In the genomic region with DNA sequence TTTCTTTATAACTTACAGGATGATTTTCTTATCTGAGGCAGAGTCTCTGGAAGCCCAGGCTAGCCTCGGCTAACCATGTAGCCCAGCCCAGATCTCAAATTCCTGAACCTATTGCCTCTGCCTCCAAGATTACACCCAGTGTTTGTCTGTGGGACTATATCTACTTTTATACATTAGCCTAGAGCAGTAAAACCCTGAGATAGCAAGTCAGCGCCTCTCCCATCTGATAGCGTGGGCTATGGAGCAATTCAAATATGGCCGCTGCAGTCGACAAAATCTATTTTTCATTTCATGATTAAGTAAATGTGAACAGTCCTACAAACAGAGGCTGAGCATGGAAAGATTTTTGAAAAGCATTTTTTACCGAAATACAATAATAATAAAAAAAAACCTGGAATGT, we compare ENCODE assay signal across 27 mouse cellular contexts. TPM values are rescaled to one million over a fixed set of nuclear protein-coding genes. Genes with fewer than 3 reads are reported as not detected.
"Had no signal": no experiment of that assay in that cellular context is flagged by ENCODE, and none has a peak within 500 bp of the region (broad histone marks: within the 10 kb centered on the region; RNA-seq: fewer than 3 reads in every experiment).

No protein-coding gene starts in this region.

- DNase-seq: gastrocnemius, adult 2 months; gastrocnemius, postnatal 10 days; gastrocnemius, postnatal 25 days; heart, adult 2 months; heart, postnatal 4 days; kidney, adult 11 months; kidney, adult 2 months; kidney, adult 9 months; kidney, postnatal 14 days; kidney, postnatal 36 days; layer of hippocampus, adult 9-11 months; layer of hippocampus, postnatal 36 days; left cerebral cortex, postnatal 4 days had no signal

- H3K9ac ChIP-seq: heart, embryonic 13.5 days; heart, embryonic 15.5 days; hindbrain, embryonic 12.5 days; hindbrain, embryonic 14.5 days; kidney, embryonic 15.5 days; limb, embryonic 13.5 days; limb, embryonic 15.5 days; liver, embryonic 12.5 days; liver, embryonic 14.5 days had no signal

- H3K4me2 ChIP-seq: heart, embryonic 11.5 days; heart, embryonic 13.5 days; heart, embryonic 15.5 days; hindbrain, embryonic 12.5 days; hindbrain, embryonic 14.5 days; kidney, embryonic 15.5 days; limb, embryonic 13.5 days; limb, embryonic 15.5 days; liver, embryonic 12.5 days had no signal

- ATAC-seq: hindbrain, embryonic 16.5 days; inflammation-experienced regulatory T-cells, adult 6 months; liver, embryonic 12.5 days had no signal

- H3K4me1 ChIP-seq: hindbrain, embryonic 12.5 days; liver, embryonic 12.5 days had no signal

- H3K9me3 ChIP-seq: heart, embryonic 15.5 days; hindbrain, embryonic 10.5 days; hindbrain, embryonic 12.5 days; kidney, embryonic 15.5 days; limb, embryonic 13.5 days; limb, embryonic 15.5 days; liver, embryonic 12.5 days had no signal

- H3K27ac ChIP-seq: gastrocnemius, adult 2 months; heart, adult 2 months; heart, embryonic 13.5 days; heart, embryonic 15.5 days; hindbrain, embryonic 10.5 days; hindbrain, embryonic 12.5 days; hindbrain, embryonic 14.5 days; kidney, embryonic 15.5 days; kidney, postnatal 0 days; limb, embryonic 13.5 days; limb, embryonic 15.5 days; liver, embryonic 12.5 days; liver, embryonic 14.5 days had no signal

- H3K36me3 ChIP-seq: heart, embryonic 13.5 days; heart, embryonic 15.5 days; hindbrain, embryonic 10.5 days; hindbrain, embryonic 12.5 days; kidney, embryonic 15.5 days; limb, embryonic 13.5 days; limb, embryonic 15.5 days; liver, embryonic 12.5 days had no signal

- H3K4me3 ChIP-seq: gastrocnemius, adult 2 months; heart, adult 2 months; heart, embryonic 13.5 days; heart, embryonic 15.5 days; hindbrain, embryonic 10.5 days; hindbrain, embryonic 12.5 days; kidney, embryonic 15.5 days; limb, embryonic 13.5 days; limb, embryonic 15.5 days; liver, embryonic 12.5 days had no signal

RNA-seq across cellular contexts. Expression of a gene that starts 16.7 kb away (rescaled TPM):
- polyA plus RNA-seq: inflammation-experienced regulatory T-cells, adult 6 months had no signal
